Mouse (Mus musculus): Measurements from ENCODE around the gene Epb41l1.

GRCm38 (mm10) chr2:156408168-156408567 lies 12.5 kb upstream of the Epb41l1 start:
- TF ChIP-seq CTCF (IDR thresholded peaks at IDR 0.05) = no peak
- no peak for TF ChIP-seq POLR2A (IDR thresholded peaks at IDR 0.05; ENCODE audit: insufficient read depth, low read depth, low read length)

Data from heart, adult 2 months (tissue).